Mouse (Mus musculus) E14TG2a.4 (cell line): ENCODE measurements at regions not wholly inside any gene's neighbourhood (a gene's known extent, or its start where the extent isn't known, plus 50 kb on each side); places are given as distances from the start of the nearest gene placed in this dataset.
"Not testable (repeated sequence)": the region's sequence is repeated elsewhere in the genome, so short reads cannot be mapped to it uniquely, and the experiment has no call there.

Experiments used
- CTCF ChIP-seq: conservative IDR thresholded peaks from 2 replicates; pipeline ENCODE4 v1.5.1; 2014; ENCODE audit warnings: low read length
- NANOG ChIP-seq: IDR thresholded peaks from 2 replicates; pipeline ENCODE4 v1.6.1; 2014; ENCODE audit warnings: borderline replicate concordance, low read length, mixed read lengths
- POU5F1 ChIP-seq: IDR thresholded peaks from 2 replicates; pipeline ENCODE4 v1.6.1; 2014; ENCODE audit warnings: low read length, borderline replicate concordance

DNA sequence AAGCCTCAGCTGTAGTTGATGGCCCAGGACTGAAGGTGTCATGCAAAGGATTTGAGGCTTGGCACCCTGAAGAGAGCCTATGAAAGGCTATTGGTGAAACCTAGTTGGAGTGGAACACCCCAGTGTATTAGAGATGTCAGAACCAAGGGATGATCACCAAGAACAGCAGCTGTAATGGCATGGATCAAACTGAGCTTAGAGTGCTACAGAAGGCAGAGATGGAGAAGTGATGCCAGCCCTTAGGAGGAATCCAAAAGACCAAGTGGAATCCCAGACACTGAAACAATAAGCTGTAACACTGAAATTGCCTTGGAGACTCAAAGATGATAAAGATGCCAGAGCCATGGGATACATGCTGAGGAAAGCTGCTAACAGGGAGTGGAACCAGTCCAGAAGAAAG lies 186.3 kb downstream of the Nova1 start:
- TF ChIP-seq CTCF, POU5F1, NANOG: not testable (repeated sequence)
